10 mouse cellular contexts compared by ENCODE assay signal in genomic region chr1:88698131-88698530, GRCm38 (mm10). TPM values are rescaled to one million over a fixed set of nuclear protein-coding genes. Genes with fewer than 3 reads are reported as not detected.
DNase-seq lines count a peak whose midpoint lies in the region; ATAC-seq and TF ChIP-seq lines count a peak whose summit lies in the region.
"Had no signal": no experiment of that assay in that cellular context is flagged by ENCODE, and none has a peak within 500 bp of the region (broad histone marks: within the 10 kb centered on the region; RNA-seq: fewer than 3 reads in every experiment).

No protein-coding gene starts in this region.

- in situ Hi-C loops in CH12.LX (cut with MboI; ENCODE audit: low pct_ligation_motif_present, low pct_unique_long_range_greater_than_20kb, low sequenced_read_pairs): no loop called here

- peaks cover 11% of the 10 kb centered on the region; the same call in 1 of the 2 replicates for H3K4me1 ChIP-seq in intestine, embryonic 14.5 days (replicated peaks; ENCODE audit: control insufficient read depth, insufficient read depth, low read length)
- H3K4me1 ChIP-seq in intestine, embryonic 16.5 days (ENCODE audit: control insufficient read depth, insufficient read depth, low read length): peaks cover 15% of the 10 kb centered on the region
- H3K4me1 ChIP-seq in CH12.LX (ENCODE audit: control insufficient read depth in 1 of 2, insufficient read depth in 2 of 2): peaks cover 0 to 26% of the 10 kb centered on the region in 2 experiments; a peak in 2 of 4 replicates
- H3K4me1 ChIP-seq in forebrain, embryonic 13.5 days: peaks cover 30% of the 10 kb centered on the region
- peaks cover 29% of the 10 kb centered on the region for H3K4me1 ChIP-seq in midbrain, embryonic 13.5 days (replicated peaks)

- 81% methylated on average over 6 of the region's 6 CpGs for WGBS in intestine, embryonic 14.5 days
- WGBS in intestine, embryonic 16.5 days: 88% methylated on average over 6 of the region's 6 CpGs
- 89% methylated on average over 6 of the region's 6 CpGs for WGBS in forebrain, embryonic 13.5 days
- 89% methylated on average over 6 of the region's 6 CpGs for WGBS in midbrain, embryonic 13.5 days

- H3K79me2 ChIP-seq in CH12.LX (replicated peaks; ENCODE audit: control insufficient read depth, extremely low read depth, insufficient read depth, poor library complexity, severe bottlenecking): peaks cover 42% of the 10 kb centered on the region

- no peak overlapping the region for H3K9ac ChIP-seq in intestine, embryonic 14.5 days (ENCODE audit: low read length)
- no peak overlapping the region for H3K9ac ChIP-seq in intestine, embryonic 16.5 days (ENCODE audit: low read depth, low read length)
- H3K9ac ChIP-seq in CH12.LX (ENCODE audit: insufficient read depth, low read depth): peak overlapping the region; percentile 84
- peak overlapping the region; percentile 99; the same call in 1 of the 2 replicates for H3K9ac ChIP-seq in forebrain, embryonic 13.5 days
- H3K9ac ChIP-seq in midbrain, embryonic 13.5 days (replicated peaks): peak overlapping the region; percentile 100

- no peak for ATAC-seq in intestine, embryonic 14.5 days (replicated peaks; ENCODE audit: low FRiP score, low TSS enrichment, low read depth)
- ATAC-seq in intestine, embryonic 16.5 days: no peak
- no peak for ATAC-seq in forebrain, embryonic 13.5 days
- ATAC-seq in midbrain, embryonic 13.5 days: no peak

- H3K27ac ChIP-seq in intestine, embryonic 14.5 days (ENCODE audit: low read depth): no peak overlapping the region
- H3K27ac ChIP-seq in intestine, embryonic 16.5 days (ENCODE audit: low read length): no peak overlapping the region
- peak overlapping the region; percentile 64 for H3K27ac ChIP-seq in CH12.LX (ENCODE audit: insufficient read depth, low read depth)
- H3K27ac ChIP-seq in forebrain, embryonic 13.5 days: no peak overlapping the region
- no peak overlapping the region for H3K27ac ChIP-seq in midbrain, embryonic 13.5 days

- no peak for TF ChIP-seq RAD21 in CH12.LX (IDR thresholded peaks at IDR 0.05; ENCODE audit: low read depth, low read length)

- TF ChIP-seq POLR2A in CH12.LX (IDR thresholded peaks at IDR 0.05; ENCODE audit: low read depth, low read length): no peak

- H3K27me3 ChIP-seq in intestine, embryonic 14.5 days (replicated peaks; ENCODE audit: control insufficient read depth, insufficient read depth, low read length): no peaks in the 10 kb centered on the region
- H3K27me3 ChIP-seq in intestine, embryonic 16.5 days (replicated peaks; ENCODE audit: control insufficient read depth, insufficient read depth, low read length): no peaks in the 10 kb centered on the region
- no peaks in the 10 kb centered on the region for H3K27me3 ChIP-seq in CH12.LX (replicated peaks)
- no peaks in the 10 kb centered on the region for H3K27me3 ChIP-seq in forebrain, embryonic 13.5 days
- H3K27me3 ChIP-seq in midbrain, embryonic 13.5 days: no peaks in the 10 kb centered on the region

- H3K4me2 ChIP-seq in intestine, embryonic 14.5 days (ENCODE audit: low read length): peak overlapping the region; percentile 81
- H3K4me2 ChIP-seq in intestine, embryonic 16.5 days (ENCODE audit: low read depth, low read length): no peak overlapping the region
- peak overlapping the region; percentile 62 for H3K4me2 ChIP-seq in CH12.LX (ENCODE audit: insufficient read depth, low read depth, poor library complexity, severe bottlenecking)
- H3K4me2 ChIP-seq in forebrain, embryonic 13.5 days: peak overlapping the region; percentile 75
- H3K4me2 ChIP-seq in midbrain, embryonic 13.5 days (replicated peaks): peak overlapping the region; percentile 75

- DNase-seq in intestine, embryonic 14.5 days (ENCODE audit: low spot score): no peak
- DNase-seq in CH12.LX (ENCODE audit: extremely low read depth): no peak
- no peak for DNase-seq in right cerebral cortex, postnatal 4 days
- DNase-seq in cerebellum, postnatal 25 days: no peak
- no peak for DNase-seq in embryo, embryonic 11 days
- DNase-seq: adrenal gland, postnatal 10 days; spleen, adult 18-20 months had no signal

- no peaks in the 10 kb centered on the region for H3K9me3 ChIP-seq in intestine, embryonic 14.5 days (ENCODE audit: control insufficient read depth, low read length)
- no peaks in the 10 kb centered on the region for H3K9me3 ChIP-seq in intestine, embryonic 16.5 days (ENCODE audit: control insufficient read depth, low read length)
- peaks cover 45% of the 10 kb centered on the region for H3K9me3 ChIP-seq in CH12.LX (replicated peaks; ENCODE audit: low read length)
- no peaks in the 10 kb centered on the region for H3K9me3 ChIP-seq in forebrain, embryonic 13.5 days (replicated peaks)
- H3K9me3 ChIP-seq in midbrain, embryonic 13.5 days: no peaks in the 10 kb centered on the region

- H3K4me3 ChIP-seq in intestine, embryonic 14.5 days (ENCODE audit: low read depth, low read length): no peak overlapping the region
- H3K4me3 ChIP-seq in intestine, embryonic 16.5 days (ENCODE audit: low read length): no peak overlapping the region
- peak overlapping the region; percentile 72 to 88 (median 85) for H3K4me3 ChIP-seq in CH12.LX (replicated peaks in 1 of 3; ENCODE audit: low read depth in 2 of 3, low read length in 2 of 3, poor library complexity in 1 of 3)
- peak overlapping the region; percentile 95 for H3K4me3 ChIP-seq in forebrain, embryonic 13.5 days
- H3K4me3 ChIP-seq in midbrain, embryonic 13.5 days (replicated peaks): peak overlapping the region; percentile 95

- H3K36me3 ChIP-seq in intestine, embryonic 14.5 days (ENCODE audit: control insufficient read depth, insufficient read depth, low read length): peaks cover 4% of the 10 kb centered on the region; the same call in 1 of the 2 replicates
- H3K36me3 ChIP-seq in intestine, embryonic 16.5 days (ENCODE audit: control insufficient read depth, insufficient read depth, low read length): no peaks in the 10 kb centered on the region
- H3K36me3 ChIP-seq in CH12.LX (replicated peaks in 1 of 2; ENCODE audit: control insufficient read depth in 1 of 2, insufficient read depth in 1 of 2, low read length in 1 of 2): peaks cover 4 to 10% of the 10 kb centered on the region in 2 experiments
- H3K36me3 ChIP-seq in forebrain, embryonic 13.5 days (ENCODE audit: poor library complexity, severe bottlenecking): peaks cover 24% of the 10 kb centered on the region
- H3K36me3 ChIP-seq in midbrain, embryonic 13.5 days: peaks cover 23% of the 10 kb centered on the region

- no peak for TF ChIP-seq EP300 in CH12.LX (IDR thresholded peaks at IDR 0.05; ENCODE audit: low read length)

- dilution Hi-C loops in CH12.LX (cut with MboI; ENCODE audit: extremely low pct_ligation_motif_present, extremely low pct_unique_long_range_greater_than_20kb, low sequenced_read_pairs): no loop called here

- TF ChIP-seq CTCF in CH12.LX (conservative IDR thresholded peaks at IDR 0.05 in 1 of 2, IDR thresholded peaks at IDR 0.05 in 1 of 2; ENCODE audit: low read depth in 2 of 2, low read length in 2 of 2): no peak

TF ChIP-seq in CH12.LX, 34 proteins besides CTCF, POLR2A, EP300 and RAD21:
- TF ChIP-seq HCFC1 (IDR thresholded peaks at IDR 0.05; ENCODE audit: low read depth, low read length) (no peak), ELF1 (IDR thresholded peaks at IDR 0.05; ENCODE audit: low read depth, low read length) (0 out of 2 replicates have a peak, but pooled peaks have one; percentile 12), JUN (IDR thresholded peaks at IDR 0.05; ENCODE audit: insufficient read depth, low read depth, low read length) (no peak), SIN3A (IDR thresholded peaks at IDR 0.05; ENCODE audit: low read length) (no peak; the same call in 1 of the 2 replicates), MXI1 (IDR thresholded peaks at IDR 0.05; ENCODE audit: low read depth, low read length) (no peak)
TF ChIP-seq in CH12.LX: peak in this region for 1.

RNA-seq across cellular contexts. Expression of gene Arl4c, which starts 3.9 kb away (rescaled TPM):
- 4.2 and 4.3 TPM in 2 replicates for polyA plus RNA-seq in intestine, embryonic 14.5 days (2014; fragmentation: Nextera tagmentation; extraction: Ambion mirVana)
- 3.5 and 3.6 TPM in 2 replicates for polyA plus RNA-seq in intestine, embryonic 16.5 days (2015; fragmentation: Nextera tagmentation; extraction: Ambion mirVana)
- 32.2 and 33.9 TPM in 2 replicates for total RNA-seq in CH12.LX (2012; rRNA removed)
- total RNA-seq in CH12.LX (2014; rRNA removed): 24.1 and 25.8 TPM in 2 replicates
- 30.8 and 31.6 TPM in 2 replicates for polyA plus RNA-seq in CH12.LX (2012; ENCODE audit: insufficient read length, low read depth)
- 25.3 and 28.7 TPM in 2 replicates for polyA plus RNA-seq in forebrain, embryonic 13.5 days (2015; fragmentation: Nextera tagmentation; extraction: Ambion mirVana)
- 45.6 and 47.7 TPM in 2 replicates for polyA plus RNA-seq in midbrain, embryonic 13.5 days (2015; fragmentation: Nextera tagmentation; extraction: Ambion mirVana)

Comparison
In these comparisons a context has a peak if more than half of its experiments do, and no peak if none do; other contexts are left out.
1. H3K4me3 ChIP-seq: peak in CH12.LX (3 of 3), forebrain, embryonic 13.5 days (single experiment) and midbrain, embryonic 13.5 days (single experiment); none in intestine, embryonic 14.5 days (single experiment) and intestine, embryonic 16.5 days (single experiment).
2. H3K9ac ChIP-seq: peak in CH12.LX (single experiment), forebrain, embryonic 13.5 days (single experiment) and midbrain, embryonic 13.5 days (single experiment); none in intestine, embryonic 14.5 days (single experiment) and intestine, embryonic 16.5 days (single experiment).